Mouse (Mus musculus) lung, postnatal 14 days (tissue): ENCODE results near the gene Frmd4a.

Source experiments
- DNase-seq: peaks from one replicate; pipeline ENCODE4 v3.0.0; 2021

The Frmd4a gene

DNA sequence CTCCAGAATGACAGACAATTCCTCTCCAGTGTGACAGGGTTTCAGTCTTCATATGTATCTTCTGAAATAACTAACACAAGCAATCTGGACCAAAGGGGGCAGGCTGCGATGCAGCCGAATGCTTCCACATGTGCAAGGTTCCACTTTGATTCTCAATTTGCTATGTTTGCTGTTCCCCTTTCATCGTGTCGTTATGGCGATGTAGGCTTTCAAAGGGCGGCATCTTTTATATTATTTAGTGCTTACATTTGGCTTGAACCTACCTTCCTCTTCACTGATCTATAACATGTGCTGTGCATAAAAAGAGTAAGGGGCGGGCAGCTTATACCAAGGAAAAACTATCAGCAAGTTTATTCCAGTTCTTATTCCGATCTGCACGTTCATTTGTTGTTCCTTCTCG is 322.9 kb downstream of the Frmd4a start:
- no peak for DNase-seq

DNA sequence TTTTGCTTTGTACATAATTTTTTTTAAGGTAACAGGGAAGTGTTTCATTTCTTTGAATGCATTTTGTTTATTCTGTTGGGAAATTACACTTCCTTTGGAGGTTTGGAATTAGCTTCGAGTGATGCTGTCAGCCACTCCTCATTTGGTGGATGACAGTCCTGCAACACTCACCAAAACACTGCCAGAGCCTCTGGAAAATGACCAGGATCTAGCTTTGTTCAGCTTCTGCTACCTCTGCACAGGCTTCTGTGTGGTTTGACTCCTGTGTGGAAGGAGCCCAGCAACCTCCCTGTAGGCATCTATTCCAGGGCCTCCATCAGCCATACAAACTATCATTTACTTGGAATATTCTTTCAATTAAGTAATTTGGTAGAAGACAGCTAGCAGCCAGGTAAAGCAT is 323.6 kb downstream of the Frmd4a start:
- no peak for DNase-seq

DNA sequence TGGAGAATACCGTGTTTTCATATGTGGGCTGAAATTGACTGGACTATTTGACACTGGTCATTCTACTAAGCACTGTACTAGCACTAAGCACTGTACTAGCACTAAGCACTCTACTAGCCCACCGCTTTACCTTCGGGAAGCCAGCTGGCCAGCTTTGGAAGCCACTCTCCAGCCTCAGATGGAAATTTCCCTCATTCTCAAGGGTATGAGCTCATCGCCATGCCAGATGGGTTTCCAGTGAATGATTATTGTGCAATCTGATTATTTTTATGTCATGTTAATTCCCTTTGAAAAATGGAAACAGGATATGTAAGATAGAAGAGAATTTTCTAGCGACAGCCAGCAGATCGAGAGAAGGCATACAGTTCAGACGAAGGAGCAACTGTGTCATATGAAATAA is 324.5 kb downstream of the Frmd4a start:
- no peak for DNase-seq

- DNase-seq: no peak
Observed at GRCm38 (mm10) chr2:4344411-4344810, 326.9 kb downstream of the Frmd4a start.

DNA sequence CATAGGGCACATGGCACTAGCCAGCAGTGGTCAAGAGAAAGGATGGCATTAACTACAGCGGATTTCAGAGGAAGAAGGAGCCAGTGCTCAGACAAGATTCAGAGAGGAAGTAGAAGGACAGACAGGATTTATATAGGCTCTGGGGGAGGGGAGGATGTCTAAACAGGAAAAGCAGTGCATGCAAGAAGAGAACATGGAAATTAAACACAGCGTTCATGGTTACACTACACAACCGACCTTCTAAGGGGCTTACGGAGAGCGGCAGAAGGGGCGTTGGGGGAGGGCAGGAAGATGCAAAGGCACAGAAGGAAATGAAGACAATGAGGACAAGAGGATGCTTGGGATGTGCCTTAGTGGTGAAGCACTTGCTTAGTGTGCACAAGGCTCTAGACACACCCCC is 328.7 kb downstream of the Frmd4a start:
- peak; percentile 31 for DNase-seq

GRCm38 (mm10) chr2:4346953-4347352 is 329.4 kb downstream of the Frmd4a start:
- no peak for DNase-seq

- no peak for DNase-seq
Observed at GRCm38 (mm10) chr2:4347782-4348181, 330.3 kb downstream of the Frmd4a start.

DNA sequence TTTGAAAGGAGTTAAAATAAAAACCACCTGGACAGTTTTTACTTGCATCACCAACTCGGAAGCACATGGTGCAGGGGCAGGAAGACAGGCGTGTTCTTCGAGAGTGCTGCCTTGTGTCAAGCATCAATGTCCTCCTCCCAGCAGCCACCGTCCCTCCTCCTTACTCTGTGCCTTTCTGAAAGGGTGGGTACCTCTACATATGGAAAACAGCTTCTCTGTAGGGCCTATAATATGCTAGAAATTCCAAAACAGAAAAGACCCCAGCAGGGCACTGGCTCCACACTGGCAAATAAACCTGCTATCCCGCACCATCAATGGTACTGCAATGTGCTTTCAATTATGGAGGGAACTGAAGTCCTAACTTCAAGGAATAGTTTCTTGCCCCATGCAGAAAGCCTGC is 331.0 kb downstream of the Frmd4a start:
- no peak for DNase-seq

DNA sequence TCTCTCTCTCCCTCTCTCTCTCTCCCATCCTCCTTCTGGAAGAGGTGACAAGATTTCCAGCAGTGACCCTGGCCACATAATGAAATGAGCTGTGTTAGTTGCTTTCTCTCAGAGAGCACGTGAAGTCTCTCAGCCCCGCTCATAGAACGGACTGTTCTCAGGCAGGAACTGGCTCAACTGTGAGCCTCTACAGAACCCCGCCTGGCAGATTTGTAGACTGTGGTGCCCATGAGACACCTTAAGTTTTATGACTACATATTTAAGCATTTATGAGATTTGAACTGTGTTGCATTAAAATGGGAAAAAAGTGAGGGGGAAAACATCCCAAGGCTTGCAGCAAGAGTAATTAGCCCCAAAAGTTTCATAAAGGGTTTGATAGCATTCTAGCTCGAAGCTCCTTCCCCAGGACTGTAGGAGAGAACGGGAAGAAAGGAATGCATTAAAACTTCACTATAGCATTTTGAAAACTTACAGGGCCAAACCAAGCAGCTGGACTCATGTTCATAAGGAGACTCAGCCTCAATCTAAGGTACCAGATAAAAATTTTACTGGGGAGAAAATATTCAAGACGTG is 339.4 kb downstream of the Frmd4a start:
- no peak for DNase-seq

GRCm38 (mm10) chr2:4361981-4362834 is 344.7 kb downstream of the Frmd4a start:
- DNase-seq: no peak

- DNase-seq: no peak
Observed at GRCm38 (mm10) chr2:4364908-4365307, 347.4 kb downstream of the Frmd4a start.

DNA sequence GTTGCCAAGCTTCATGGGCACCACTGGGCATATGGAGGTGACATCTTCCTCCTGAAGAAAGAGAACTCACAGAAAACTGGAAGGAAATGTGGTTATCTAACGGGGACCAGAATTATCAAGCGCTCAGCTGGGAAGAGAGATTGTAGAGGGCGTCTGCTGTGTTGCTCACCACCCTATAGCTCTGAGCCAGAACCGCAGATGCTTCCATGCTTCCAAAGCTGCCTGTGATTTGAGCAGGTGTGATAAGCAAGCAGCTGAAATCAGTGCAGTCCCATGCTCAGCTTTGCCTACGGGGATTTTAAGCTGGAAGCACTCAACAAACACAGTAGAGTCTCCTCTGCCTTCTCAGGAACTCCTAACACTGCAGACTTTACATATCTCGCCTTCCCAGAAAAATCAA is 351.0 kb downstream of the Frmd4a start:
- DNase-seq: no peak

DNA sequence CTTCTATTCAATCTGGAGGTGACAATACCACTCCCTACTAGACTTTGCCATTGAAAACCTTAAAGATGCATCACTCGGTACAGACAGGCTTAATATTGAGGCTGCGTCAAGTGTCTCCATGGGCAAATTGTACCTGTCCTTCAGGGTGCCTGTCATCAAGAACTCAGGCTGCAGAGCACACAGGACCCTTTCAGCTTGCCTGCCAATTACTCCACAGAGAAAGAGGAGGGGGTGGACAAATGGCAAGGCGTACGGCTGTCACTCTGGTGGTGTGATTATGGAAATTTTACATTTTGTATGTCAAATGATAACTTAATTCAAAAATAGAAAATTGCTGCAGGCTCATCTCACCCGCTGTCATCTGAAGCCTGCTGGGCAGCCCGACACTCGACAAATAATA is 353.0 kb downstream of the Frmd4a start:
- DNase-seq: no peak

DNA sequence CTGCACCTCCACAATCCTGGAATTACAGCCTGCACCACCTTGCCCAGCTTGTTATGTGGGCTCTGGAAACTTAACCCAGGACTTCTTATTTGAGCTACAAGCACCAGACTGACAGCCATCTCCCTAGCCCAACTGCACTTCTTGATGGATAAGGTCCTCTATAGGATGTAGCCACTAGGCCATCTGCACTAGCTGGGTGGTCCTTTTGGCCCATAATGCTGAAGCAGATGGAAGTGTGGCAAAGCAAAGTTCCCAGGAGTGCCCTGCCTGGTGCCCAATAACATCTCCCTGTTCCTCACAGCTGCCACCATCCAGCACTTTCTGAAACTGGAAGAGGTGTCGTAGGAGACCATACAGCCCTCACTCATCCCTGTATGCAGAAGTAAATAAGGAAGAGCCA is 353.8 kb downstream of the Frmd4a start:
- DNase-seq: no peak

- DNase-seq: no peak
Observed at GRCm38 (mm10) chr2:4378844-4379243, 361.3 kb downstream of the Frmd4a start.

GRCm38 (mm10) chr2:4380435-4380834 is 362.9 kb downstream of the Frmd4a start:
- DNase-seq: no peak

DNA sequence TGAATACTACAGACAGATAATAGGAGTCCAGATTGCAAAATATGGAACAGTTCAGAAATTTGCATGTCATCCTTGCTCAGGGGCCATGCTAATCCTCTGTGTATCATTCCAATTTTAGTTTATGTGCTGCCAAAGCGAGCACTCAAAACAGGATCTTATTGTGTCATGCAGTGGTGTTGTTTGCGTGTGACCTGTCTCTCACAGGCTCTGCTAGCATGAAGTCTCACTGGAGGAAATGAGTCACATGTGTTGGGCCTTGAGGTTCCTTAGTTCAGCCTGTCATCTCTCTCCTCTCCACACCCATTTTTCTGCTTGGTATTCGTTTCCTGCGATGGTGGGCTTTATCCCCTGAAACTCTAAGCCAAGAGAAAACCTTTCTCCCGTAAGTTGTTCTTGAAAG is 363.4 kb downstream of the Frmd4a start:
- no peak for DNase-seq

DNA sequence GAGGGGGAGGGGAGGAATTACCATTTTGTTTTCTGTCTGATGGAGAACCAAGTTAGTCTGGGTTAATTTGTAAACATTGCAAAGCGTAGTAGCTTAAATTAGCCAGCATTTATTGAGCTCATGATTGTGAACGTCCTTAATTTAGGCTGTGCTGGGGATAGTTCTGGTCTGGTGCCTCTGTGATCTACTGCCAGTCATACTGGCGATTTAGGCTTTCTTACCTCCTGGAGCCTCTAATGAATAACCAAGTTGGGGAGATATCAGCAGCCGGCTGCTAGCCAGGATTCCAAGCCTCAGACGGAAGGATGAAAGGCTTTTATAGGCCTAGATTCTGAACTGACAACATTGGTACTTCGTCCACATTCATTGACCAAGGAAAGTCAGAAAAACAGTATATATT is 369.0 kb downstream of the Frmd4a start:
- no peak for DNase-seq

GRCm38 (mm10) chr2:4389330-4389729 is 371.8 kb downstream of the Frmd4a start:
- no peak for DNase-seq

- no peak for DNase-seq
Observed at GRCm38 (mm10) chr2:4391091-4391490, 373.6 kb downstream of the Frmd4a start.

DNA sequence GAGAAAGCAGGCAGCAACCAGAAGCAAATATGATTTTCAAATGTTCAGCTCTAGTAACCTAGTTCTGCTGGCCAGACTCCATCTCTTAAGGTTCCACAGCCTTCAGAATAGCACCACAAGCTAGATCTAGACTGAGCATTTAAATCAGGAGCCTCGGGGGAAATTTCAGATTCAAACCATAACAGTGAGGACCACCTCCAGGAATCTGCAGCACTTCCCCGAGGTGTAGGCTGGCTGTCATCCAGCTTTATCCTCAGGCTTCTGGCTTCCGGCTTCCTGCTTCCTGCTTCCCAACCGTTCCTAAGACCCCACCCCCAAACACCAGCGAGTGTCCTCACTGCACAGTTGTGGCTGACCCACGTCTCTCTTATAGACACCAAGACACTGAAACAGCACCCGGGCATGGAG is 374.2 kb downstream of the Frmd4a start:
- peak; percentile 57 for DNase-seq

DNA sequence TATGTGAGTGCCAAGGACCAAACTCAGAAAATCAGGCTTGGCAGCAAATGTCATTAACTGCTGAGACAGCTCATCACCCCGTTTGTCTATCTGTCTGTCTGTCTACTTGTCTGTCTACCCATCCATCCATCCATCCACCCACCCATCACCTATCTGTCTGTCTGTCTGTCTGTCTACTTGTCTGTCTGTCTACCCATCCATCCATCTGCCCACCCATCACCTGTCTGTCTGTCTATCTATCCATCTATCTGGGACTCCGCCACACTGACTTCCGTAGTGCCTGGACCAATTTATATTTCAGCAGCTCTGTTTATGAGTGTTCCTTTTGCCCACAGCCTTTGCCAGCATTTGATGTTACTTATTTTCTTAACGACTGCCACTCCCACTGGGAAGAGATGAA is 375.5 kb downstream of the Frmd4a start:
- no peak for DNase-seq

GRCm38 (mm10) chr2:4394641-4395040 is 377.1 kb downstream of the Frmd4a start:
- DNase-seq: no peak

- no peak for DNase-seq
Observed at GRCm38 (mm10) chr2:4399721-4400120, 382.2 kb downstream of the Frmd4a start.
